Mouse (Mus musculus) lung, embryonic 14.5 days (tissue): Measurements from ENCODE around the gene Gm49711. TPM values are rescaled to one million over a fixed set of nuclear protein-coding genes. Genes with fewer than 3 reads are reported as not detected.

Experiments
- ATAC-seq: fragments of 200-750 bp; cut with Nextera tagmentation; 2 replicates; pipeline ENCODE4 v1.8.0; 2017; ENCODE audit warnings: mild to moderate bottlenecking, moderate TSS enrichment, moderate library complexity; ENCODE audit not compliant: insufficient read depth
- DNase-seq: peaks from one replicate; pipeline ENCODE4 v3.0.0-alpha.2; 2015
- H3K27ac ChIP-seq: fragments of 300-500 bp; sonication (generic); 2 replicates; pipeline ENCODE4 v1.5.1; 2014; ENCODE audit warnings: low read depth, mild to moderate bottlenecking, moderate library complexity
- H3K27me3 ChIP-seq: fragments of 300-500 bp; sonication (generic); 2 replicates; pipeline ENCODE4 v1.6.1; 2014; ENCODE audit warnings: low read length, control low read depth; ENCODE audit not compliant: insufficient read depth
- H3K36me3 ChIP-seq: fragments of 300-500 bp; sonication (generic); 2 replicates; pipeline ENCODE4 v1.6.1; 2014; ENCODE audit warnings: control low read depth; ENCODE audit not compliant: insufficient read depth
- H3K4me1 ChIP-seq: fragments of 300-500 bp; sonication (generic); 2 replicates; pipeline ENCODE4 v1.6.1; 2014; ENCODE audit warnings: antibody characterized with exemption, control low read depth; ENCODE audit not compliant: insufficient read depth
- H3K4me2 ChIP-seq: fragments of 300-500 bp; sonication (generic); 2 replicates; pipeline ENCODE4 v1.6.1; 2014; ENCODE audit warnings: mild to moderate bottlenecking
- H3K4me3 ChIP-seq: fragments of 300-500 bp; sonication (generic); 2 replicates; pipeline ENCODE4 v1.5.1; 2014; ENCODE audit warnings: low read depth, low read length
- H3K9ac ChIP-seq: fragments of 300-500 bp; sonication (generic); 2 replicates; pipeline ENCODE4 v1.6.1; 2014
- H3K9me3 ChIP-seq: fragments of 300-500 bp; sonication (generic); 2 replicates; pipeline ENCODE4 v1.6.1; 2016; ENCODE audit warnings: low read depth, low read length, control low read depth
- CTCF ChIP-seq: IDR thresholded peaks from 2 replicates; pipeline ENCODE4 v1.5.1; 2016; ENCODE audit warnings: antibody characterized with exemption, low read depth
- WGBS: fragments of 180-500 bp; shearing (Covaris S2); extraction: QIAGEN DNeasy Blood & Tissue Kit; methylation state at CpG from one replicate; pipeline ENCODE4 v1.1.7; 2014; 5-methylcytosine and 5-hydroxymethylcytosine counted together
- polyA plus RNA-seq: library from polyadenylated mRNA; unstranded; fragments of >200 nt; fragmentation: Nextera tagmentation; extraction: Ambion mirVana; gene quantifications from 2 replicates; pipeline ENCODE4 v1.2.1, GENCODE M21; 2014

Gm49711 gene
- polyA plus RNA-seq, 1 experiment from 2014 or later, result not detected

DNA sequence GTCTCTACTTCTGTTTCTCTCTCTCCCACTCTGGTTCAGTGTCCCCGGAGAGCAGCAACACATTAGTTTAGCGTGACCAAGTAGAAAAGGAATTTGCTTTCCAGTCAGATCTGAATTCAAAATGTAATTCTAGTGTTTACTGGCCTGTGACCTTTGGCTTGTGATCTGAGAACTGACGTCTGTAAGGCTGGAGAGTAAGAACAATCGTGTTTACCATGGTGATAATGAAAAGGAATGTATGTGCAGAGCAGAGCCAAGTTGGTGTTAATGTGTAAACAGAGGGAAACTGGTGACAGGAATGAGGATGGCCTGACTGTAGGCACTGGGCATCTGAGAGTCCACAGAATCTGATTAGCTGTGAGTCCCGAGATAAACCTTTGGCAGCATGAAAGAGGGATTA lies 176.4 kb downstream of the Gm49711 start:
- Histone ChIP-seq H3K36me3 (no peaks in the 10 kb centered on the region), H3K9ac (no peak overlapping the region), H3K4me3 (no peak overlapping the region), H3K9me3 (no peaks in the 10 kb centered on the region), H3K4me1 (peaks cover 12% of the 10 kb centered on the region), H3K27ac (no peak overlapping the region), H3K27me3 (no peaks in the 10 kb centered on the region), H3K4me2 (no peak overlapping the region)
- TF ChIP-seq CTCF, result no peak
- 5% methylated on average over 5 of the region's 5 CpGs for WGBS
- ATAC-seq (peak; percentile 70; the same call in 1 of the 2 replicates), DNase-seq (peak; percentile 79)

DNA sequence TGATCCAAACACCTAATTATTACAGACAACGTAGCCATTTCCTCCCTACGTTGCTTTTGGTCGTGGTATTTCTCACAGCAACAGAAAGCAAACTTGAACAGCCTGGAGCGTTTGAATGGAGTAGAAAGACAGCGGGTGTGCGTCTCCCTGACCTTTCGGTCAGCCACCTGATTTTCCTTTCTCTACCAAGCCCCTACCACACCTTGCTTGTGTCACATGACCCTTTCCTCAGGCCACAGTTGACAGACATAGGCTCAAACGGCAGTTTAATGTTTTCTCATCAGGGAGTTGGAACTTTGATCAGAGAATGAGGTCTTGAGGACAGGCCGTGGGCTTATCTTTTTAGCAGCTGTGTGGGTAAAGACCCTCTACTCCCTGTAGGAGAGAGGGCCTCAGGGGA lies 177.1 kb downstream of the Gm49711 start:
- Histone ChIP-seq H3K4me3 (no peak overlapping the region), H3K27me3 (no peaks in the 10 kb centered on the region), H3K4me1 (peaks cover 12% of the 10 kb centered on the region), H3K27ac (no peak overlapping the region), H3K4me2 (no peak overlapping the region), H3K9me3 (no peaks in the 10 kb centered on the region), H3K9ac (no peak overlapping the region), H3K36me3 (no peaks in the 10 kb centered on the region)
- ATAC-seq (no peak), DNase-seq (no peak)
- no peak for TF ChIP-seq CTCF
- WGBS, result 35% methylated on average over 9 of the region's 9 CpGs

Other genes starting within 250 kb of the Gm49711 start
- gene Mrps6, start within 50 bp of the Gm49711 start, polyA plus RNA-seq, result 74.1 and 76.4 TPM in 2 replicates
- gene Slc5a3, start within 50 bp of the Gm49711 start, polyA plus RNA-seq, result 6.3 and 7.4 TPM in 2 replicates
- gene Kcne2, start 234.1 kb downstream of the Gm49711 start, polyA plus RNA-seq, result 0.21 and 0.26 TPM in 2 replicates
- 130 and 134 TPM in 2 replicates for gene Smim11, start 243.0 kb downstream of the Gm49711 start, polyA plus RNA-seq